Mouse (Mus musculus) left cerebral cortex, adult 2 months (tissue): Measurements from ENCODE around the gene Gas2l1. TPM values are rescaled to one million over a fixed set of nuclear protein-coding genes. Genes with fewer than 3 reads are reported as not detected.
A peak's percentile ranks its signal among the peaks of the same experiment; 100 is the strongest.

Experiments used
- DNase-seq, 2 experiments: peaks; one replicate each; pipeline ENCODE4 v3.0.0; 2021 to 2022; ENCODE audit warnings: low spot score in 2 of 2, mixed read lengths in 1 of 2; ENCODE audit errors: extremely low spot score in 1 of 2
- H3K27ac ChIP-seq: fragments of 200-600 bp; 2 replicates; pipeline ENCODE4 v1.8.1; 2022
- H3K4me3 ChIP-seq: fragments of 200-600 bp; 2 replicates; pipeline ENCODE4 v1.8.1; 2022
- CTCF ChIP-seq: fragments of 200-600 bp; IDR thresholded peaks from 2 replicates; pipeline ENCODE4 v1.8.1; 2022; ENCODE audit warnings: antibody characterized with exemption, mild to moderate bottlenecking, moderate library complexity
- intact Hi-C: fragments of 180-260 bp; cut with DNase I; formaldehyde crosslinking; loops from one replicate; pipeline ENCODE4 v1.15.1; 2025
- total RNA-seq, 2 experiments: library from RNA; stranded (reverse); gene quantifications; 2 replicates each; pipeline ENCODE4 v1.2.3; 2021

Gas2l1 gene
- total RNA-seq, 2 experiments from 2014 or later, result 92.1 to 95.3 TPM

- intact Hi-C loops, result no loop called here
- no peak for TF ChIP-seq CTCF
- Histone ChIP-seq H3K27ac (no peak overlapping the region), H3K4me3 (no peak overlapping the region)
- DNase-seq, result no peak
Measured at GRCm38 (mm10) chr11:5037146-5037854, 27.8 kb downstream of the Gas2l1 start.

GRCm38 (mm10) chr11:5035421-5035820 is 29.7 kb downstream of the Gas2l1 start:
- DNase-seq, result peak; percentile 62 to 72
- intact Hi-C loops, result loop anchor here (1.0 kb wide), 1 partner anchor 17 kb away; no protein-coding TSS in a partner anchor
- H3K27ac ChIP-seq, result peak overlapping the region; percentile 66
- no peak overlapping the region for H3K4me3 ChIP-seq
- no peak for TF ChIP-seq CTCF

- H3K4me3 ChIP-seq, result no peak overlapping the region
Measured at GRCm38 (mm10) chr11:5033136-5033535, 32.0 kb downstream of the Gas2l1 start.

GRCm38 (mm10) chr11:5032706-5033105 is 32.4 kb downstream of the Gas2l1 start:
- no peak for DNase-seq
- Histone ChIP-seq H3K27ac (no peak overlapping the region), H3K4me3 (no peak overlapping the region)
- intact Hi-C loops, result no loop called here
- TF ChIP-seq CTCF, result no peak

More at GRCm38 (mm10) chr11:5033136-5033535, 32.0 kb downstream of the Gas2l1 start:
- intact Hi-C loops, result no loop called here
- no peak for DNase-seq
- H3K27ac ChIP-seq, result no peak overlapping the region
- TF ChIP-seq CTCF, result no peak

- DNase-seq, result peak; percentile 31 to 57
- intact Hi-C loops, result loop anchor here (1.0 kb wide), 1 partner anchor 18 kb away; no protein-coding TSS in a partner anchor
- H3K27ac ChIP-seq, result peak overlapping the region; percentile 63
- no peak for TF ChIP-seq CTCF
- no peak overlapping the region for H3K4me3 ChIP-seq
Measured at GRCm38 (mm10) chr11:5028228-5028627, 36.9 kb downstream of the Gas2l1 start.

GRCm38 (mm10) chr11:5025108-5025507 is 40.0 kb downstream of the Gas2l1 start:
- no peak overlapping the region for H3K4me3 ChIP-seq
- no peak for TF ChIP-seq CTCF
- DNase-seq, result no peak
- no peak overlapping the region for H3K27ac ChIP-seq
- intact Hi-C loops, result no loop called here

GRCm38 (mm10) chr11:5017506-5017905 is 47.6 kb downstream of the Gas2l1 start:
- peak; percentile 62 for TF ChIP-seq CTCF
- Histone ChIP-seq H3K4me3 (no peak overlapping the region), H3K27ac (no peak overlapping the region)
- DNase-seq, result peak in 1 of 2 experiments; percentile 43
- intact Hi-C loops, result no loop called here

GRCm38 (mm10) chr11:5016286-5016685 is 48.8 kb downstream of the Gas2l1 start:
- Histone ChIP-seq H3K4me3 (no peak overlapping the region), H3K27ac (no peak overlapping the region)
- no peak for DNase-seq
- TF ChIP-seq CTCF, result no peak
- intact Hi-C loops, result no loop called here

GRCm38 (mm10) chr11:5015720-5016119 is 49.4 kb downstream of the Gas2l1 start:
- intact Hi-C loops, result loop anchor here (1.0 kb wide), 1 partner anchor 50 kb away; the partner anchor contains the start of gene Gas2l1
- no peak overlapping the region for H3K4me3 ChIP-seq
- H3K27ac ChIP-seq, result no peak overlapping the region
- peak; percentile 81 for TF ChIP-seq CTCF
- DNase-seq, result peak; percentile 66 to 76

GRCm38 (mm10) chr11:5012213-5012715 is 52.9 kb downstream of the Gas2l1 start:
- no peak for TF ChIP-seq CTCF
- H3K27ac ChIP-seq, result 0 out of 2 replicates have a peak overlapping the region, but pooled peaks have one; percentile 32
- intact Hi-C loops, result no loop called here

GRCm38 (mm10) chr11:5011480-5011879 is 53.6 kb downstream of the Gas2l1 start:
- TF ChIP-seq CTCF, result no peak
- Histone ChIP-seq H3K4me3 (no peak overlapping the region), H3K27ac (no peak overlapping the region)
- intact Hi-C loops, result no loop called here
- no peak for DNase-seq

More at GRCm38 (mm10) chr11:5012213-5012715, 52.9 kb downstream of the Gas2l1 start:
- no peak for DNase-seq
- no peak overlapping the region for H3K4me3 ChIP-seq

- Histone ChIP-seq H3K27ac (no peak overlapping the region), H3K4me3 (no peak overlapping the region)
- DNase-seq, result no peak
- no peak for TF ChIP-seq CTCF
- intact Hi-C loops, result no loop called here
Measured at GRCm38 (mm10) chr11:5010205-5010604, 54.9 kb downstream of the Gas2l1 start.
